Mouse (Mus musculus) liver, adult 2 months (tissue): ENCODE measurements around the gene Prpf4.

Experiments
- CTCF ChIP-seq: fragments of 200-500 bp; IDR thresholded peaks from 2 replicates; pipeline ENCODE4 v1.5.1; 2011; ENCODE audit warnings: low read depth, low read length, control low read depth
- POLR2A ChIP-seq: fragments of 200-500 bp; IDR thresholded peaks from 2 replicates; pipeline ENCODE4 v1.6.1; 2011; ENCODE audit warnings: low read length, control low read depth; ENCODE audit not compliant: insufficient read depth; ENCODE audit errors: extremely low read depth

DNA sequence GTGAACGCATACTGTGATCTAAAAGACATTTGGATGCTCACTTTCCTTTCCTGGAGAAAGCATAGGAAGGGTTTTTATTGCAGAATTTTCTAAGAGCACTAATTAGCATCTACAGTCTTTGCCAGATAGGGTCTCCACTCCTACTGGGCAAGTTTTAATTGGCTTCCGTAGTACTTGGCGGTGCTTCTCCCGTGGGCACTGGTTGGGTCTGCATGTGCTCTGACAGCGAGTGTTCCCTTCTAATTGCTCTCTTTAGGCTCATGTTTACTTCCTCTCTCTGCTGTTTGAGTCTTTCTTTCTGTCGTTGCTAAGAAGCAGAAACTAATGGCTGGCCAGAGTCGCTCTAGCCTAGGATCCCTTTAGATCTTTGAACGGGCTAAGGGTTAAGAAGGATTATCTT, 9.9 kb downstream of the Prpf4 start:
- TF ChIP-seq CTCF, result no peak
- no peak for TF ChIP-seq POLR2A
